Mouse (Mus musculus) megakaryocyte progenitor cell, adult 5-6 weeks (primary cell): ENCODE results near the gene Ankfn1. TPM values are rescaled to one million over a fixed set of nuclear protein-coding genes. Genes with fewer than 3 reads are reported as not detected.

Source experiments
- ATAC-seq: replicated peaks from 2 replicates; pipeline ENCODE4 v1.8.0; 2016; ENCODE audit warnings: mild to moderate bottlenecking, moderate TSS enrichment, inconsistent platforms; ENCODE audit not compliant: poor library complexity
- total RNA-seq, 2 experiments: library from RNA; stranded (forward) in 1 of 2; stranded (reverse) in 1 of 2; fragments of 157-497, 149-512 nt in 1 of 2; fragments of 200-1000 nt in 1 of 2; gene quantifications; 2 replicates each; pipeline versions ENCODE4 v1.2.3 to v1.2.4; 2015 to 2017

Gene Ankfn1
- total RNA-seq, 2 experiments from 2014 or later = not detected

- no peak for ATAC-seq
Measured at GRCm38 (mm10) chr11:89579826-89580225, 197.6 kb downstream of the Ankfn1 start.

GRCm38 (mm10) chr11:89579111-89579510 lies 198.3 kb downstream of the Ankfn1 start:
- ATAC-seq = no peak

- ATAC-seq = no peak
Measured at GRCm38 (mm10) chr11:89574269-89574838, 203.1 kb downstream of the Ankfn1 start.

- no peak for ATAC-seq
Measured at GRCm38 (mm10) chr11:89569391-89570145, 207.9 kb downstream of the Ankfn1 start.

- no peak for ATAC-seq
Measured at GRCm38 (mm10) chr11:89568246-89568645, 209.2 kb downstream of the Ankfn1 start.

DNA sequence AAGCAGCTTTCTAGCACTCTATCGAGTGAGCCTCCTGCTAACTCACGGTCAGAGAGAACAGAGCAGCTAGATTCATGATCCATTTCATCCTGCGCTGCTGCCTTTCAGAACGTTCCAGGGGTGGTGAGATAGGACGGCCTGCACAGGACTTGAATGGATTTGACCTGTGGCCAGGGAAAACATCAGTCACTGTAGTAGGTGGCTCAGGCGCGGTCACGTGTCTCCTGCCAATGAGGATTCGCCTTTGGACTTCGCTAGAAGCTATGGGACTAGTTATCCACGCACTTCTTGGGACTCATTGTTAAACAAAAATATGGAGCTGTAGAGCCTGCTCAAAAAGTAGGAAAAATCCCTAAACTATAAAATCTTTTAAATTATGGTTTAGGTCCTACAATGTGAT lies 226.0 kb downstream of the Ankfn1 start:
- no peak for ATAC-seq

DNA sequence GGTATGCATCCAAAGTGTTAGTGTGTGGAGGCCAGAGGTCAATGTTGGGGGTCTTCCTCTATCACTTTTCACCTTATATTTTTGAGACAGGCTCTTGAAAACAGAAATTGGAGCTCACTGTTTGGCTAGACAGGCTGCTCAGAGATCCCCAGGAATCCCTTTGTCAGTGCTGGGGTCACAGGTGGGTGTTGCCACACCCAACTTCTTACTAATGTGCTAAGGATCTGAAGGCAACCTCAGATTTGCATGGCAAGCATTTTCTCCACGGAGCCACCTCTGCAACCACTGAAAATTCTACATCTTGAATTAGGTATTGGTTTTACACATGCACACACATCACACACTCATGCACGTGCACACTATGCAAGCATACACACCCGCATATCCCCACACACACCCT lies 226.5 kb downstream of the Ankfn1 start:
- ATAC-seq = no peak

DNA sequence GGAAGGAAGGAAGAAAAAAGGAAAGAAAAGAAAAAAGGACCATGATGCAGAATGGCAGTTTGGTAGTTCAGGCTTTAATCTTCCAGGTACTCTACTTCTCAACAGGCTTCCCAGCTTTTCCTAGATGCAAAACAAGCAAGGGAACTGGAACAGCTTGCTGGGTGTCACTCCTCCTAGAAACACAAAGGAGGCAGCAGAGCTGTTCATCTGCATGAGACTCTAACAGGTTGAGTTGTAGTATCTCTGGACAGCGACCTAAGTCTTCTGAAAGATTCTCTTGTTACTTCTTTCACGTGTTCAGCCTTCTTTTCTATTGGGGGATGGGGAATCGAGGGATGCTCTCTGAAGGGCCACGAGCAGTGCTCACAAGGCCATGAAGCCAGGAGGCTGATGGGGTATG lies 228.7 kb downstream of the Ankfn1 start:
- ATAC-seq = no peak

- ATAC-seq = peak; percentile 44; the same call in 1 of the 2 replicates
Measured at GRCm38 (mm10) chr11:89546164-89546563, 231.3 kb downstream of the Ankfn1 start.

- ATAC-seq = no peak
Measured at GRCm38 (mm10) chr11:89544856-89545817, 232.3 kb downstream of the Ankfn1 start.

DNA sequence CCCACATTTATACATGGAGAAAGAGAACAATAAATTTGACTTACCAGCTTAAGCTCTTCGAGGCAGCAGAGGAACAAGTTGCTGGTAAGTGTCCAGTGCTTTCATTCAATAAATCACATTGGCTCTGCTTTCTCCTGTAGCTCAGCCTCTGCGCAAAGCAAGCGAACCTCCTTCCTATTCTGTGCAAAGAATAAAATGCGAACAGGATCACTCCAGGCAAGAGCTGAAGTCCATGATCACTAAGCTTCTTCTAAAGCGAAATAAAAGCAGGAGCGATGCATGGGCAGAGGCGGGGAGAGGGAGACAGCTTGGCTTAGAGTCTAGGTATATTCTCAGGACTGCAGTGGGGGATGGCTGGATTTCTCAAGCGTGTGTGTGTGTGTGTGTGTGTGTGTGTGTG lies 239.1 kb downstream of the Ankfn1 start:
- ATAC-seq = no peak

- ATAC-seq = no peak
Measured at GRCm38 (mm10) chr11:89527800-89528430, 249.5 kb downstream of the Ankfn1 start.

GRCm38 (mm10) chr11:89515501-89515901 lies 262.0 kb downstream of the Ankfn1 start:
- ATAC-seq = no peak

DNA sequence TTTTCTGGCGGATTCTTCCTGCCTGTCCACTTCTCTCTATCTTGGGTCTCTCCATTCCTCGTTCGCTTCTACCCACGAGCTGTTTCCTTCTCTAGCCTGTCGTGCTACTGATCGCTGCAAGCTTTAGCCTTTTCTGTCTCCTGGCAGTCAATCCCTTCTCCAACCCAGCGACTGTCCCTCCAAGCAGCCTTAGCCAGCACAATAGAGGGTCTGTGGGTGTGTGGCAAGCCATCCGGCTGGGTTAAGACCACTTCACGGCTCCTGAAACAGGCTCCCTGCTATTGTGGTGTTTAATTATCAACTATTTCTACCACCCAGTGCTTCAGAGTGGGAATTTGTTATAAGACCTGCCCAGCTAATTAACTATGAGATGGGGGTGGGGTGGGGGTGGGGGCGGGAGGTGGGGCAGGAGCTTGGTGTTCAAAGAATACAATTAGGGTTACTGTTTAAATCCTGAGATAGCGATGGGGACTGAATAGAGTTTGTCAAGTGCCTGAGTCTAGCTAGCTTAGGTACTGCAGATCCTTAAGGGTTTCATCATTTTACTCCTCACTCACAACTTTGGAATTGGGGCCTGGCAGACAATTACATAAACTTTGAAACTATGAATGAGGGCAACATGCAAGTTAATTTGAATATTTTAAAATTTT lies 268.7 kb downstream of the Ankfn1 start:
- no peak for ATAC-seq

DNA sequence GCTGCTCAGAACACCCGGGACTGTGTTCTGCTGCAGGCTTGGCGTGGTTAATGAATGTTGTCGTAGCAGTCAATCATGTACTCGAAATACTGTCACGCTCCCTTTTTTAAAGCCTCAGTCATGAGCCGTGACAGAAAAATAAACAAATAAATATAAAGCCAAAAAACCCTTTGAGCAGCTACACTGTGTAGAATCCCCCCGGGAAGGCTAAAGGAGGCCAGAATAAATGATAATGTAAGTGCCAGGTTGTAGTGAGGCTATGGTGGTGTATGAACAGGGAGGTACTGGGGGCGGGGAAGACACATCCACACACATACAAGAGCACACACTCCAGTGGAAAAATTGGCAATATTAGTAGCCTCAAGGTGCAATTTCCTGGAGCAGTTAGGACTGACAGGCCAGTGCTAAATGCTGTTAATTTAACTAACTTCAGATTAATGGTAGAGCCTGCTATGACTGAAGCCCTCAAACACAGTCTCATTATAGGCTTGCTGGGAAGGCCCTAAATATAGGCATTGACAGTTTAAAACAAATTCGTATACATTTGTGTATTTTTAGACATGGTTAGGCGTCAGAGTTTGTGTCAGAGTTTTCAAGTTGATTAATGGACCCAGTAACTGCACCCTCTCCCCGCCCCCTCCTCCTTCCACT lies 270.7 kb downstream of the Ankfn1 start:
- no peak for ATAC-seq

GRCm38 (mm10) chr11:89505046-89505445 lies 272.4 kb downstream of the Ankfn1 start:
- no peak for ATAC-seq

DNA sequence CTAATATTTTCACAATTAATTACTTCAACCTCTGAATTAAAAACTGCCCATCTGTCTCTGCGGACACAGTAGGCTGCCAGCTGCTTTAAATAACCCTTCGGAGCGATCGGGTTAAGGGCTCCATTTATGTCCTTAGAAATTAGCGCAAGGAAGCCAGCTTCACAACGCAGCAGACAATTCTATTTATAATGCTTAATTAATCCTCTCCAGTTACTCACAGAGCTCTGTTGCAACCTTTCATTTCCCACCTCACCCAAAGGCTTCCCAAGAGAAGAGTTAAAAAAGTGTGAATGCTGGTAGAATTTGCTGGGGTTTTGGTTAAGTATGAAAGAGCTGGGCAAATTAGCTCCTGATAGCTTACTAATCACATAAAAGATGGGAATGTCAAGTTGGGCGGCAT lies 275.7 kb downstream of the Ankfn1 start:
- ATAC-seq = no peak

DNA sequence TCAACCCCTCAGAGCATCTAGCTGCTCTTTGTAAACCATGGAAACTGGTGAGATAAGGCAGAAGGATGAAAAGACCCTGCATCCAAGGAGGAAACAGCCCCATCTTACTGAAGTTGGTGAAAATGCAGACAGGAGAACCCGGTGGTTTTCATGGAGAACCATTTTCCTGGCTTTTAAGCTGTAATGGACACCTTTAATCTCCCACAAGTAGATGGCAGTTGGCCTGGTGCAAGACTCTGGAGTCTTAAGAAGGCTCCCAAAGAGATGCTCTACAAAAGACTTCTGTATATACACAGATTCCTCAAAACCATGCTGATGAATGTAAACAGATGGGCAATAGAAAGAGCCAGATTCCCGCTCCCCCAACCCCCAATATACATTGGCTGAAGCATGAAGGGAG lies 276.5 kb downstream of the Ankfn1 start:
- no peak for ATAC-seq

DNA sequence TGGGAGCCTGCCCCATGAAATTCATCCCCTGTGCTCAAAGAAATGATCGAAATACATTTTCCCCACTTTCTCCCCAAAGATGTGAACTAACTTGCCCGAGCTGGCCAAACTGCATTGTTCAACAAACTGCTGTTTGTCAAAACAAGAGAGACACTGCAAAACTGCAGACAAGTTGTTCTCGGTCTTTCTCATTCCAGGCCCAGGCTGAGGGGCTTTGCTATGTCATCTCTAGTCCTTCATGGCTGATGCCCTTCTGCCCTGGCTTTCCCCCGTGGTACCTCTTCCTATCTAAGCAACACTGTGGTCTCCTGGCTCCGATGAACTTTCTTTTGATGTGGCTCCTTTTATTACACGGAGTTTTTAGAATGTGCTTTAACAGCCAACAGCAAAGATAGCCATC lies 296.4 kb downstream of the Ankfn1 start:
- no peak for ATAC-seq

DNA sequence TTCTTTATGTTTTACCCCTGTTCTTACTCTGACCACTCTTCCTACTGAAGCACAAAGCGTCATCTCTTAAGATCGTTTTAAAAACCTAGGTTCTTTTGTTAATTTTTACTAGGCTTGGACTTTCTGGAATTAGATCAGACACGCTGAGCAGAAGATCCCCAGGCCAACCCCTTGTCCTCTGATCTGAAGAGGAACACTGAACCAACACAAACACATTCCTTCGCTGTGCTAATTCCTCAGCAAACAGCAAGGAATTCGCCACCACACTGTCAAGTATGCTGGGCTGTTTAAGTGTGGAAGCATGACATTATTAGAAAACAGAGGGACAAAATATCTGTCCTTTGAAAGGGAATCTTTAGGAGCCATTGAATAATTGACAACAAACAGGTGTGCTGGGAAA lies 300.5 kb downstream of the Ankfn1 start:
- no peak for ATAC-seq
